Mouse (Mus musculus) heart, postnatal 4 days (tissue): ENCODE results near the gene Cox14. TPM values are rescaled to one million over a fixed set of nuclear protein-coding genes. Genes with fewer than 3 reads are reported as not detected.
"Not testable (repeated sequence)": the region's sequence is repeated elsewhere in the genome, so short reads cannot be mapped to it uniquely, and the experiment has no call there.

Source experiments
- DNase-seq: peaks from one replicate; pipeline ENCODE4 v3.0.0; 2021
- total RNA-seq, 2 experiments: library from RNA; stranded (reverse); gene quantifications; 2 replicates each; pipeline ENCODE4 v1.2.3; 2021

Cox14 gene
- total RNA-seq, 2 experiments from 2014 or later: 150 to 159 TPM

DNA sequence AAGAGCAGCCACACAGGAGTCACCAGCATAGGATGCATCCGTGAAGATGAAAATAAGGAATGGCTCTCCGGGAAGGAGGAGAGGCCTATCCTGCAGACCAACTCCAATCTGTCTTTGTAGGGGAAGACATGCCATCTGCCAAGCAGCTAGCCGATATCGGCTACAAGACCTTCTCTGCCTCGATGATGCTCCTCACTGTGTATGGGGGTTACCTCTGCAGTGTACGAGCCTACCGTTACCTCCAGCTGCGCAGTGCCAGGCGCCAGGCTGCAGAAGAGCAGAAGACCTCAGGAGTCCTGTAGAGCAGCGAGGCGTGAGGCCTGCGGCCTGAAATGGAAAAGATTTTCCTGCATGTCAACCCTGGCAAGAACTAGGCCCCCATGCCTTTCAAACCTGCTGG, 2.1 kb downstream of the Cox14 start:
- DNase-seq: no peak

- DNase-seq: no peak
These were observed 2.8 kb downstream of the Cox14 start for GRCm38 (mm10) chr15:99728211-99728610.

- DNase-seq: no peak
These were observed 3.8 kb downstream of the Cox14 start for GRCm38 (mm10) chr15:99729056-99729783.

GRCm38 (mm10) chr15:99731167-99731566, 5.7 kb downstream of the Cox14 start:
- no peak for DNase-seq

GRCm38 (mm10) chr15:99731678-99732077, 6.3 kb downstream of the Cox14 start:
- no peak for DNase-seq

DNA sequence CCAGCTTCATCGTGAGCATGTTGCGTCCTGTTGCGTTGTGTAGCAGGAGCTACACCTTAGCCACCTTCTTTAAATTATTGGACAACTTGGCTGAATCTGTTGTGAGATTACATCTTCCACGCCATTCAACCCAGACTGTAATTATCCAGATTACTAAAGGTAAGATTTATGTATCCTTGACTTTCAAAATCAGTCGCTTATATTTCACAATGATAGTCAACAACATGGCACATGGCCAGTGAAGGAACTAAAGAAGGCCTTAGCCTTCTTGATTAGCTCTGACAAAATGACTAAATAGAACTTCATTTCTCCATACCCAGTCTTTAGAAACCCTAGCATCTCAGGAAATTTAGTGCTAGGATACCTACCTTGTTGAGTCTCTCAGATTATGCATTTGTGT, 7.8 kb downstream of the Cox14 start:
- DNase-seq: no peak

GRCm38 (mm10) chr15:99735631-99736030, 10.2 kb downstream of the Cox14 start:
- peak; percentile 100 for DNase-seq

DNA sequence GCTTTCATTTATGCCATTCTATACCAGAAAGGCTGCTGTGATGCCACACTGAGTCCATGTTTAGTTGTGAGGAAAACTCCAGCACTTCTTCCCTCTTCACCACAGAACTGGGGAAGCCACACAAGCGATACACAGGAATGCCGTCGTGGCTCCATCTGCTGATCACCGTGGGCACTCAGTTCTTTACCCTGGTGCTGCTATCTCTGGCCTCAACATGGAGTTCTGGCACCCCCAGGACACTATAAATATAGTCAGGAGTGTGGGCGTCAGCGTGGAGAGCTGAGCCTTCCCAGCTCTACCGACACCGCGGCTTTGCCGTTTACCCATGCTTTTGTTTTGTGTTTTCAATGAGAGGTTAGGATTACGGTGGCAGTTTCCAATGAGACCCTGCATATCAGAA, 11.3 kb downstream of the Cox14 start:
- DNase-seq: peak; percentile 24

DNA sequence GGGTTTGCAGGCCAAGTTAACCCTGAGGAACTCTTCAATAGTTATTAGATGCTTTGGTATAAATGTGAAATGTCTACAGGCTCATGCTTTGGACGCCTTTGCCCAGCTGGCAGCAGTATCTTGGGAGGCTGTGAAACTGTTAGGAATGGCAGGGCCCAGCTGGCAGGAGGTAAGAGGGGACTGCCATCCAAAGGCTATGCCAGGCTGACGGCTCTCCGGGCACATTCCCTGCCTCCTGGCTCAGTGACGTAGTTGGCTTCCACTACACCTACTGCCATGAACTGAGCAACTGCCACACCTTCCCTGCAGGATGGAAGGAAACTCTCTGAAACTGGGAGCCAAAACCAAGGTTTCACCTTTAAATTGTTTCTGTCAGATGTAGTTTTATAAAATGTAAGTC, 14.8 kb downstream of the Cox14 start:
- DNase-seq: no peak

DNA sequence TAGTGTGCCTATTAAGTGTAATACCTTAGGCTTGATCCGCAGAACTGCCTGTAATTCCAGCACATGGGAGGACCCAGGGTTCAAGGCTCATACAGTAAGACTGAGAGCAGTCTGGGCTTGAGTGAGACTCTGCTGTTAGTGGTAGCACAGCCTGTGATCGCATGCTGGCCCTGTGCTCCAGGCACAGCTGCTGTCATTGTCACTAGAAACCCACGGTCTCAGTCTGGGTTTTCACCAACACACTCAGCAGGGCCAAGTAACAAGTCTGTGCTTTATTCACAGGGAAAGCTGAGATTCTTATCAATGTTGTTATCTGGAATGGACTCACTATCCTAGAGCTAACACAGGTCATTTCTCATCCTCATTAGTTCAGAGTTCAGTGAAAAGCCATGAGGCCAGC, 28.8 kb downstream of the Cox14 start:
- DNase-seq: no peak

DNA sequence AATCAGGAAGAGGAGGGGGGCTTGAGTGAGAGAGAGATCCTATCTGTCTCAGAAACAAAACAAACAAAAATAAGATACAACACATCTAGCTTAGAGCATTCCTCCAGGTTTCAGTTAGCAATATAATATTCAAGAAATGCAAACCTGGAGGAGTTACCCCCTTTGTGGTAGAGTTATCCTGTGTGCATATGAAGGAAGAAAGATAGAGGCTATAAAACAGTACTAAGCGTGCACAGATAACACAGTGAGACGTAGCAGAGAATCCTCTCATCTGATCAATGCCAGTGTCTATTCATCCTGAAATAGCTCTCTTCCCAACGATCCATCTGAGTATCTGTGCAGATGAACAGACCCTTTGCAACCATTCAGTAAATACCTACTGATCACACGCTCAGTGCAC, 42.0 kb downstream of the Cox14 start:
- no peak for DNase-seq

- no peak for DNase-seq
These were observed 43.3 kb downstream of the Cox14 start for GRCm38 (mm10) chr15:99768761-99769160.

- no peak for DNase-seq
These were observed 45.6 kb downstream of the Cox14 start for GRCm38 (mm10) chr15:99771004-99771500.

DNA sequence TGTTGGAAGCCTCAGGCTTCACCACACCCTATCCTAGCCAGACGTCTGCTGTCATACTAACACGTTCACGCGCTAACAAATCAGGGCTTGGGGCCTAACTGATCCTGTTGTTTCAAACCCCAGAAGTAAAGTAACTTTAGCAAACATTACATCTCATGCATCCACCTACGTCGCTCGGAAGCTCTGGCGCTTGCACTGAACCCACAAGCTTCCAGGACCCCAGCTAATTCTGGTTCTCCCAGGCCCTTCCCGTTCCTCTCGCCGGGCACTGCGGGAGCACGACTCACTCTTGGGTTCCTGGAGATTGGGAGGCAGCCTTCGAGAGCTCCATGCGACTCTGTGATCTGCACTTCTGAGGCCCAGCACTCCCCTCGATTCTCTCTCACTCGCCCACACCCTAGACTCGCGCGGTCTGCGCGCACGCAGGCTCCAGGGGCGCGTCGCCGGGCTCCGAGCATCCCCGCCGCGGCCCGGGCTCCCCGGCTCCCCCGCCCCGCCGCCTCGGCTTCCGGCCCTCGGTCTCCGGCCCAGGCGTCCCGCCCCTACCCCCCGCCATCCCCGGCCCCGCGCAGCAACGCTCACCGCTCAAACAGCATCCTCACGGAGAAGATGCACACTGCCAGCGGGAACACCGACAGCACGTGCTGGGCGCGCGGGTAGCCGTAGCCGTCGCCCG, 46.3 kb downstream of the Cox14 start:
- DNase-seq: no peak

GRCm38 (mm10) chr15:99772277-99772880, 47.0 kb downstream of the Cox14 start:
- peak; percentile 91 for DNase-seq

- DNase-seq: not testable (repeated sequence)
These were observed 47.3 kb downstream of the Cox14 start, which contains the start of gene Cers5 for GRCm38 (mm10) chr15:99772881-99772924. TSS of gene Cers5 (minus strand) at chr15:99772885.

DNA sequence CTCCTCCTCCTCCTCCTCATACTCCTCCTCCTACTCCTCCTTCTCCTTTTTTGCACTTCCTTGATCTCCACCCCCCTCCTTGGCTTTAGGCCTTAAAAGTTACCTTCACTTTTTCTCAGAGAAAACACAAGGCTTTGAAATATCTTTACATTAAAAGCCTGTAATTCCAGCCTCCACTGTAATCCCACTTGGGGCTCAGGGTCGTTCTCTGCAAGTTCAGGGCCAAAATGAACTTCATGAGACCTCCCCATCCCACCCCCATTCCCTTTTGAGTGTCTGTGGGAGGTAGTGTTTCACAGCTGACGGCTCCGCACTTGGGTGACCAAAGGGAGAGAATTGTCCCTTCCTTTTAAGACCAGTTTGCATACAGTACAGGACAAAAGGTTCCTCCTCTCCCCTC, 47.5 kb downstream of the Cox14 start:
- no peak for DNase-seq

Other genes with a start within 250 kb of the Cox14 start
- gene Faim2, start 197.5 kb upstream of the Cox14 start, total RNA-seq: not detected
- not detected for gene Aqp2, start 146.6 kb upstream of the Cox14 start, total RNA-seq
- gene Aqp5, start 134.8 kb upstream of the Cox14 start, total RNA-seq: under 1 TPM in 1 of 2 experiments, not detected in 1; 0.57 TPM
- not detected for gene Aqp6, start 124.2 kb upstream of the Cox14 start, total RNA-seq
- gene Racgap1, start 74.0 kb upstream of the Cox14 start, total RNA-seq: 10 to 100 TPM; 88.5 to 98.7 TPM
- gene Asic1, start 55.2 kb upstream of the Cox14 start, total RNA-seq: 1 to 10 TPM in 1 of 2 experiments, under 1 TPM in 1; 0.77 to 1.0 TPM
- gene Smarcd1, start 23.5 kb upstream of the Cox14 start, total RNA-seq: 10 to 100 TPM; 46.5 to 47.7 TPM
- gene Gm17349, start 20.1 kb upstream of the Cox14 start, total RNA-seq: 1 to 10 TPM; 3.7 to 4.8 TPM
- gene Gpd1, start 8.1 kb upstream of the Cox14 start, total RNA-seq: 10 to 100 TPM; 24.5 to 26.4 TPM
- gene Cers5, start 47.3 kb downstream of the Cox14 start, total RNA-seq: 10 to 100 TPM; 29.3 to 31.3 TPM
- gene Lima1, start 149.8 kb downstream of the Cox14 start, total RNA-seq: 10 to 100 TPM; 26.9 to 32.3 TPM
- gene Fam186a, start 241.4 kb downstream of the Cox14 start, total RNA-seq: under 1 TPM; 0.14 to 0.16 TPM
- 10 to 100 TPM; 76.4 to 85.7 TPM for gene Larp4, start 244.4 kb downstream of the Cox14 start, total RNA-seq